Mouse (Mus musculus): ENCODE data around the gene Lpcat2b.

Gene Lpcat2b

GRCm38 (mm10) chr5:107447977-107448376 is 16.6 kb downstream of the Lpcat2b start:
- no peak for ATAC-seq (ENCODE audit: low TSS enrichment)

GRCm38 (mm10) chr5:107448784-107449183 is 17.4 kb downstream of the Lpcat2b start:
- ATAC-seq (ENCODE audit: low TSS enrichment): peak; percentile 92

GRCm38 (mm10) chr5:107449620-107450019 is 18.3 kb downstream of the Lpcat2b start:
- no peak for ATAC-seq (ENCODE audit: low TSS enrichment)

GRCm38 (mm10) chr5:107450299-107450698 is 18.9 kb downstream of the Lpcat2b start:
- ATAC-seq (ENCODE audit: low TSS enrichment): peak; percentile 45

GRCm38 (mm10) chr5:107462147-107463076 is 31.1 kb downstream of the Lpcat2b start:
- no peak for ATAC-seq (ENCODE audit: low TSS enrichment)

- ATAC-seq (ENCODE audit: low TSS enrichment): peak; percentile 75
Observed at GRCm38 (mm10) chr5:107466501-107466900, 35.2 kb downstream of the Lpcat2b start.

- peak; percentile 35 for ATAC-seq (ENCODE audit: low TSS enrichment)
Observed at GRCm38 (mm10) chr5:107467098-107467497, 35.7 kb downstream of the Lpcat2b start.

GRCm38 (mm10) chr5:107470600-107471329 is 39.4 kb downstream of the Lpcat2b start:
- peak; percentile 47; the same call in 1 of the 2 replicates for ATAC-seq (ENCODE audit: low TSS enrichment)

GRCm38 (mm10) chr5:107480194-107480593 is 48.8 kb downstream of the Lpcat2b start:
- ATAC-seq (ENCODE audit: low TSS enrichment): peak; percentile 70
